ENCODE assay signal across 28 mouse cellular contexts in the genomic region with DNA sequence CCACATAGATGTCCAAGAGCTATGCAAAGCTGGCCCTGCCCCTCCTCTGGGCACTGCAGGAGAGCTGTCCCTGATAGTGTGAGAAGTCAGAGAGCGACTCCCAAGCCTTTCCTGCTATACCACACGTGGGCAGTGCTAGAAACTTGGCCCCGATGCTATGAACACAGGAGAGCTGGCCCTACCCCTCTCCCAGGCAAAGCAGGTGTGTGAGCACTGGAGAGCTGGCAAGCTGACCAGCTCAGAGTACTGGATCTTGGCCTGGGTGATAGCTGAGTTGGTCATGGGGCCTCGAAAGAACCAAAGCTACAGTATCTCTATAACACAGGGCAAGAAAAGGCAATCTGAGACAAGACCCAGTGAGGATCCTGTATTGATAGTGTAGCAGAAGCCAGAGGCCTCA.
A peak's percentile ranks its signal among the peaks of the same experiment; 100 is the strongest.
DNase-seq lines count a peak whose midpoint lies in the region; ATAC-seq lines count a peak whose summit lies in the region.
"Had no signal": no experiment of that assay in that cellular context is flagged by ENCODE, and none has a peak within 500 bp of the region (broad histone marks: within the 10 kb centered on the region; RNA-seq: fewer than 3 reads in every experiment).

No protein-coding gene starts in this region.

- no peak for ATAC-seq in heart, embryonic 11.5 days (replicated peaks; ENCODE audit: insufficient number of reproducible peaks, low FRiP score, low TSS enrichment)
- ATAC-seq: forebrain, embryonic 14.5 days; forebrain, postnatal 0 days; hindbrain, postnatal 0 days; inflammation-experienced regulatory T-cells, adult 6 months; intestine, embryonic 16.5 days; Patski had no signal

- H3K4me1 ChIP-seq in heart, embryonic 11.5 days (ENCODE audit: control insufficient read depth, insufficient read depth, low read length), result no peaks in the 10 kb centered on the region
- H3K4me1 ChIP-seq: embryonic facial prominence, embryonic 12.5 days; embryonic facial prominence, embryonic 15.5 days; heart, embryonic 13.5 days had no signal

- H3K36me3 ChIP-seq in heart, embryonic 11.5 days (ENCODE audit: control insufficient read depth, insufficient read depth, low read length), result no peaks in the 10 kb centered on the region
- H3K36me3 ChIP-seq: embryonic facial prominence, embryonic 12.5 days; embryonic facial prominence, embryonic 15.5 days; G1E; heart, embryonic 13.5 days had no signal

- no peaks in the 10 kb centered on the region for H3K27me3 ChIP-seq in heart, embryonic 11.5 days (ENCODE audit: control insufficient read depth, insufficient read depth, low read length)
- H3K27me3 ChIP-seq: CH12.LX; embryonic facial prominence, embryonic 12.5 days; embryonic facial prominence, embryonic 15.5 days; heart, embryonic 13.5 days; Patski had no signal

- 68% methylated on average over 4 of the region's 4 CpGs for WGBS in heart, embryonic 11.5 days (ENCODE audit: insufficient replicate concordance)

- DNase-seq in cerebellum, adult 11-12 months, result peak; percentile 37
- DNase-seq in cerebellum, adult 9-10 months, result no peak
- peak; percentile 66 for DNase-seq in heart, adult 11 months
- peak; percentile 60 to 70 for DNase-seq in cerebellum, postnatal 14 days
- no peak for DNase-seq in adrenal gland, postnatal 4 days (ENCODE audit: low spot score in 2 of 2)
- DNase-seq in T-cell, adult 2 months (ENCODE audit: low spot score), result no peak
- DNase-seq: adrenal gland, adult 2 months; adrenal gland, postnatal 14 days; B cell, adult 2 months; forebrain, postnatal 0 days; gastrocnemius, adult 2 months; gastrocnemius, postnatal 14 days; heart, adult 18-20 months; heart, postnatal 14 days; heart, postnatal 4 days; kidney, adult 2 months had no signal

- no peaks in the 10 kb centered on the region for H3K9me3 ChIP-seq in heart, embryonic 11.5 days (replicated peaks; ENCODE audit: control insufficient read depth, low read length)
- H3K9me3 ChIP-seq: embryonic facial prominence, embryonic 12.5 days; embryonic facial prominence, embryonic 15.5 days; G1E; heart, embryonic 13.5 days had no signal

- H3K27ac ChIP-seq in heart, embryonic 11.5 days (ENCODE audit: low read depth, low read length), result no peak overlapping the region
- H3K27ac ChIP-seq: embryonic facial prominence, embryonic 12.5 days; embryonic facial prominence, embryonic 15.5 days; gastrocnemius, adult 2 months; heart, embryonic 13.5 days; hindbrain, embryonic 14.5 days; hindbrain, postnatal 0 days had no signal

- H3K9ac ChIP-seq in heart, embryonic 11.5 days (ENCODE audit: low read depth, low read length), result no peak overlapping the region
- H3K9ac ChIP-seq: embryonic facial prominence, embryonic 12.5 days; embryonic facial prominence, embryonic 15.5 days; forebrain, postnatal 0 days; heart, embryonic 13.5 days; hindbrain, embryonic 14.5 days had no signal

- no peak overlapping the region for H3K4me2 ChIP-seq in heart, embryonic 11.5 days
- H3K4me2 ChIP-seq: embryonic facial prominence, embryonic 12.5 days; embryonic facial prominence, embryonic 15.5 days; heart, embryonic 13.5 days; hindbrain, embryonic 14.5 days had no signal

- H3K4me3 ChIP-seq in heart, embryonic 11.5 days (ENCODE audit: low read depth, low read length), result no peak overlapping the region
- H3K4me3 ChIP-seq: embryonic facial prominence, embryonic 12.5 days; embryonic facial prominence, embryonic 15.5 days; gastrocnemius, adult 2 months; heart, embryonic 13.5 days had no signal

Comparison
In these comparisons a context has a peak if more than half of its experiments do, and no peak if none do; other contexts are left out.
1. DNase-seq: peak in cerebellum, adult 11-12 months (single experiment), heart, adult 11 months (single experiment) and cerebellum, postnatal 14 days (2 of 2); none in cerebellum, adult 9-10 months (single experiment), adrenal gland, postnatal 4 days (0 of 2) and T-cell, adult 2 months (single experiment).